Mouse (Mus musculus) bone marrow, adult 2 months (tissue): ENCODE results near the gene Cdx4. TPM values are rescaled to one million over a fixed set of nuclear protein-coding genes. Genes with fewer than 3 reads are reported as not detected.

Experiments
- H3K27ac ChIP-seq: fragments of 200-500 bp; 2 replicates; pipeline ENCODE4 v1.5.1; 2012; ENCODE audit warnings: low read depth, mild to moderate bottlenecking, control low read depth, inconsistent platforms, low read length; ENCODE audit not compliant: control insufficient read depth, poor library complexity, insufficient read depth
- H3K4me1 ChIP-seq: fragments of 200-500 bp; 2 replicates; pipeline ENCODE4 v1.6.1; 2011; ENCODE audit warnings: low read length; ENCODE audit not compliant: control insufficient read depth, insufficient read depth
- H3K4me3 ChIP-seq: fragments of 200-500 bp; replicated peaks from 2 replicates; pipeline ENCODE3; 2011; ENCODE audit warnings: mild to moderate bottlenecking, low read depth, low read length, control low read depth; ENCODE audit not compliant: control insufficient read depth
- CTCF ChIP-seq: fragments of 200-500 bp; IDR thresholded peaks from 2 replicates; pipeline ENCODE4 v1.5.1; 2011; ENCODE audit warnings: low read length, control low read depth; ENCODE audit not compliant: control insufficient read depth, insufficient read depth
- POLR2A ChIP-seq: fragments of 200-500 bp; IDR thresholded peaks from 2 replicates; pipeline ENCODE4 v1.6.1; 2011; ENCODE audit warnings: low read depth, mild to moderate bottlenecking, control low read depth, low read length, borderline replicate concordance; ENCODE audit not compliant: control insufficient read depth
- WGBS: fragments of 180-500 bp; shearing (Covaris S2); methylation state at CpG from one replicate; pipeline ENCODE4 v1.1.7; 2018; 5-methylcytosine and 5-hydroxymethylcytosine counted together
- polyA plus RNA-seq: library from polyadenylated mRNA; stranded (reverse); fragments of >200 nt; gene quantifications from 2 replicates; pipeline ENCODE4 v1.2.4, GENCODE M21; 2011; ENCODE audit warnings: low replicate concordance; ENCODE audit not compliant: missing spikeins, insufficient read depth, insufficient read length

The Cdx4 gene
- not detected in 2 replicates for polyA plus RNA-seq

- no peak within 1 kb of the TSS for H3K27ac ChIP-seq
- H3K4me1 ChIP-seq: no peaks in the 10 kb centered on the region
- 24% methylated on average over 13 of the region's 13 CpGs for WGBS
- no peak within 1 kb of the TSS for H3K4me3 ChIP-seq
- TF ChIP-seq POLR2A (no peak), CTCF (no peak)
These were observed at the start of gene Cdx4 for GRCm38 (mm10) chrX:103321146-103321545. Gene Cdx4 (plus strand): TSS chrX:103321398.

GRCm38 (mm10) chrX:103274325-103274724 lies 46.9 kb upstream of the Cdx4 start:
- H3K27ac ChIP-seq: no peak overlapping the region
- TF ChIP-seq CTCF: no peak
- no peak for TF ChIP-seq POLR2A
- H3K4me1 ChIP-seq: no peaks in the 10 kb centered on the region
- 81% methylated on average over 4 of the region's 5 CpGs for WGBS
- H3K4me3 ChIP-seq: no peak overlapping the region

GRCm38 (mm10) chrX:103286899-103287722 lies 34.1 kb upstream of the Cdx4 start:
- no peak for TF ChIP-seq CTCF
- TF ChIP-seq POLR2A: no peak
- Histone ChIP-seq H3K4me3 (no peak overlapping the region), H3K4me1 (no peaks in the 10 kb centered on the region), H3K27ac (no peak overlapping the region)
- WGBS: 73% methylated on average over 4 of the region's 4 CpGs

- H3K4me3 ChIP-seq: no peak overlapping the region
- no peaks in the 10 kb centered on the region for H3K4me1 ChIP-seq
- no peak for TF ChIP-seq CTCF
- TF ChIP-seq POLR2A: no peak
- H3K27ac ChIP-seq: no peak overlapping the region
- WGBS: 14% methylated on average over 10 of the region's 10 CpGs
These were observed 33.3 kb upstream of the Cdx4 start for GRCm38 (mm10) chrX:103287846-103288377.

GRCm38 (mm10) chrX:103288485-103289330 lies 32.5 kb upstream of the Cdx4 start:
- H3K4me1 ChIP-seq: no peaks in the 10 kb centered on the region
- 22% methylated on average over 25 of the region's 25 CpGs for WGBS
- H3K27ac ChIP-seq: no peak overlapping the region
- no peak overlapping the region for H3K4me3 ChIP-seq
- no peak for TF ChIP-seq CTCF
- TF ChIP-seq POLR2A: no peak

- 22% methylated on average over 4 of the region's 4 CpGs for WGBS
- TF ChIP-seq POLR2A: no peak
- TF ChIP-seq CTCF: no peak
- no peaks in the 10 kb centered on the region for H3K4me1 ChIP-seq
- H3K27ac ChIP-seq: no peak overlapping the region
- H3K4me3 ChIP-seq: no peak overlapping the region
These were observed 22.3 kb upstream of the Cdx4 start for GRCm38 (mm10) chrX:103298937-103299336.

GRCm38 (mm10) chrX:103308262-103308661 lies 12.9 kb upstream of the Cdx4 start:
- WGBS: 78% methylated on average over 1 of the region's 1 CpGs
- no peaks in the 10 kb centered on the region for H3K4me1 ChIP-seq
- TF ChIP-seq POLR2A (no peak), CTCF (no peak)
- no peak overlapping the region for H3K27ac ChIP-seq
- no peak overlapping the region for H3K4me3 ChIP-seq

- H3K27ac ChIP-seq: no peak overlapping the region
- no peaks in the 10 kb centered on the region for H3K4me1 ChIP-seq
- H3K4me3 ChIP-seq: no peak overlapping the region
- TF ChIP-seq POLR2A: no peak
- TF ChIP-seq CTCF: no peak
- 74% methylated on average over 3 of the region's 3 CpGs for WGBS
These were observed 9.5 kb upstream of the Cdx4 start for GRCm38 (mm10) chrX:103311723-103312122.
